Comparison of ENCODE assay signal across 8 mouse cellular contexts in genomic region chr1:135794216-135795134, GRCm38 (mm10). TPM values are rescaled to one million over a fixed set of nuclear protein-coding genes. Genes with fewer than 3 reads are reported as not detected.
DNase-seq lines count a peak whose midpoint lies in the region; ATAC-seq lines count a peak whose summit lies in the region.

No protein-coding gene starts in this region.

- H3K4me1 ChIP-seq in hindbrain, embryonic 12.5 days = peaks cover 18% of the 10 kb centered on the region

- intact Hi-C loops in left cerebral cortex, postnatal 14 days (cut with DNase I) = no loop called here

- no peak overlapping the region for H3K4me3 ChIP-seq in hindbrain, embryonic 12.5 days

- H3K4me2 ChIP-seq in hindbrain, embryonic 12.5 days (replicated peaks) = peak overlapping the region; percentile 42

- H3K36me3 ChIP-seq in hindbrain, embryonic 12.5 days = no peaks in the 10 kb centered on the region

- no peak; the same call in 1 of the 2 replicates for ATAC-seq in hindbrain, embryonic 12.5 days (ENCODE audit: low FRiP score)

- 39% methylated on average over 20 of the region's 20 CpGs for WGBS in hindbrain, embryonic 12.5 days

- peaks cover 35% of the 10 kb centered on the region for H3K27me3 ChIP-seq in hindbrain, embryonic 12.5 days

- H3K9me3 ChIP-seq in hindbrain, embryonic 12.5 days (replicated peaks) = no peaks in the 10 kb centered on the region

- no peak overlapping the region for H3K9ac ChIP-seq in hindbrain, embryonic 12.5 days

- no peak overlapping the region for H3K27ac ChIP-seq in hindbrain, embryonic 12.5 days

- peak; percentile 52 for DNase-seq in urinary bladder, postnatal 14 days (ENCODE audit: low spot score)
- no peak for DNase-seq in urinary bladder, adult 2 months (ENCODE audit: low spot score)
- DNase-seq in lung, postnatal 14 days = peak; percentile 22
- DNase-seq in adrenal gland, postnatal 4 days (ENCODE audit: low spot score in 2 of 2) = no peak
- no peak for DNase-seq in adrenal gland, adult 2 months
- no peak for DNase-seq in cerebellum, adult 11 months
- no peak for DNase-seq in left cerebral cortex, postnatal 14 days (ENCODE audit: low spot score in 2 of 2)

RNA-seq across cellular contexts. Expression of gene Tnni1, which starts 15.2 kb away (rescaled TPM):
- polyA plus RNA-seq in urinary bladder, adult 2 months (2012; rRNA removed) = 1.1 and 1.2 TPM in 2 replicates
- polyA plus RNA-seq in hindbrain, embryonic 12.5 days (2016; fragmentation: Nextera tagmentation; extraction: Ambion mirVana) = 9.5 and 28.5 TPM in 2 replicates
- 10 to 100 TPM in 1 of 2 experiments, 1 to 10 TPM in 1; 4.4 to 13.1 TPM for total RNA-seq in adrenal gland, postnatal 4 days (2021)
- total RNA-seq in adrenal gland, adult 2 months (2021) = not detected
- 0.15 and 0.28 TPM in 2 replicates for polyA plus RNA-seq in adrenal gland, adult 2 months (2012; rRNA removed)
- 1 to 10 TPM; 2.3 to 2.5 TPM for total RNA-seq in left cerebral cortex, postnatal 14 days (2021)

RNA-seq across cellular contexts. Expression of gene Lad1, which starts 23.9 kb away (rescaled TPM):
- 43.4 and 46.3 TPM in 2 replicates for polyA plus RNA-seq in urinary bladder, adult 2 months (2012; rRNA removed)
- polyA plus RNA-seq in hindbrain, embryonic 12.5 days (2016; fragmentation: Nextera tagmentation; extraction: Ambion mirVana) = 1.1 and 3.5 TPM in 2 replicates
- total RNA-seq in adrenal gland, postnatal 4 days (2021) = 1 to 10 TPM in 1 of 2 experiments, under 1 TPM in 1; 0.25 to 5.5 TPM
- total RNA-seq in adrenal gland, adult 2 months (2021) = under 1 TPM; 0.14 to 0.17 TPM
- polyA plus RNA-seq in adrenal gland, adult 2 months (2012; rRNA removed) = 0.38 and 0.40 TPM in 2 replicates
- total RNA-seq in left cerebral cortex, postnatal 14 days (2021) = under 1 TPM; 0.61 to 0.64 TPM

RNA-seq across cellular contexts. Expression of gene Phlda3, which starts 28.6 kb away (rescaled TPM):
- polyA plus RNA-seq in urinary bladder, adult 2 months (2012; rRNA removed) = 124 and 138 TPM in 2 replicates
- 18.3 and 19.1 TPM in 2 replicates for polyA plus RNA-seq in hindbrain, embryonic 12.5 days (2016; fragmentation: Nextera tagmentation; extraction: Ambion mirVana)
- 10 to 100 TPM; 25.1 to 33.6 TPM for total RNA-seq in adrenal gland, postnatal 4 days (2021)
- total RNA-seq in adrenal gland, adult 2 months (2021) = 10 to 100 TPM; 35.1 to 83.1 TPM
- 119 and 180 TPM in 2 replicates for polyA plus RNA-seq in adrenal gland, adult 2 months (2012; rRNA removed)
- total RNA-seq in left cerebral cortex, postnatal 14 days (2021) = 10 to 100 TPM; 15.0 to 16.6 TPM

RNA-seq across cellular contexts. Expression of gene Tnnt2, which starts 41.7 kb away (rescaled TPM):
- polyA plus RNA-seq in urinary bladder, adult 2 months (2012; rRNA removed) = 274 and 426 TPM in 2 replicates
- 5.1 and 18.5 TPM in 2 replicates for polyA plus RNA-seq in hindbrain, embryonic 12.5 days (2016; fragmentation: Nextera tagmentation; extraction: Ambion mirVana)
- 1 to 10 TPM; 2.4 to 4.2 TPM for total RNA-seq in adrenal gland, postnatal 4 days (2021)
- total RNA-seq in adrenal gland, adult 2 months (2021) = 1 to 10 TPM; 3.1 to 5.7 TPM
- 0.66 and 1.00 TPM in 2 replicates for polyA plus RNA-seq in adrenal gland, adult 2 months (2012; rRNA removed)
- 1 to 10 TPM; 1.8 to 3.2 TPM for total RNA-seq in left cerebral cortex, postnatal 14 days (2021)

Comparison
In these comparisons a context has a peak if more than half of its experiments do, and no peak if none do; other contexts are left out.
1. DNase-seq: peak in urinary bladder, postnatal 14 days (single experiment) and lung, postnatal 14 days (single experiment); none in urinary bladder, adult 2 months (single experiment), adrenal gland, postnatal 4 days (0 of 2), adrenal gland, adult 2 months (single experiment), cerebellum, adult 11 months (single experiment) and left cerebral cortex, postnatal 14 days (0 of 2).